Mouse (Mus musculus) stomach, postnatal 0 days (tissue): ENCODE measurements around the gene Ftl1.

Experiments
- CTCF ChIP-seq: IDR thresholded peaks from 2 replicates; pipeline ENCODE4 v1.5.1; 2016; ENCODE audit warnings: antibody characterized with exemption, low read depth, mild to moderate bottlenecking, moderate library complexity
- EP300 ChIP-seq: optimal IDR thresholded peaks from 2 replicates; pipeline ENCODE3; 2016; ENCODE audit warnings: antibody characterized with exemption

GRCm38 (mm10) chr7:45490822-45491221 lies 31.1 kb upstream of the Ftl1 start:
- TF ChIP-seq CTCF: peak; percentile 31; the same call in 1 of the 2 replicates
- TF ChIP-seq EP300: no peak
